Mouse (Mus musculus) thymus, adult 2 months (tissue): ENCODE measurements around the gene Gm45717.

Experiments
- CTCF ChIP-seq: fragments of 200-500 bp; IDR thresholded peaks from 2 replicates; pipeline ENCODE4 v1.5.1; 2012; ENCODE audit warnings: mild to moderate bottlenecking, control low read depth, low read length, moderate library complexity, borderline replicate concordance; ENCODE audit not compliant: control insufficient read depth, poor library complexity, insufficient read depth; ENCODE audit errors: extremely low read depth
- POLR2A ChIP-seq: fragments of 200-500 bp; IDR thresholded peaks from 2 replicates; pipeline ENCODE4 v1.6.1; 2012; ENCODE audit warnings: mild to moderate bottlenecking, low read length, control low read depth, moderate library complexity; ENCODE audit not compliant: control insufficient read depth, poor library complexity, insufficient read depth; ENCODE audit errors: extremely low read depth

- no peak for TF ChIP-seq CTCF
- no peak for TF ChIP-seq POLR2A
Measured at GRCm38 (mm10) chr7:140975465-140975864, 19.7 kb upstream of the Gm45717 start.
